Mouse (Mus musculus) bone marrow macrophage, adult 2 months (primary cell): ENCODE measurements around the gene Ftl1.

Source experiments
- CTCF ChIP-seq: IDR thresholded peaks from 2 replicates; pipeline ENCODE4 v1.5.1; 2012; ENCODE audit warnings: low read depth, mild to moderate bottlenecking, low read length, moderate library complexity
- POLR2A ChIP-seq: IDR thresholded peaks from 2 replicates; pipeline ENCODE4 v1.6.1; 2012; ENCODE audit warnings: mild to moderate bottlenecking, low read depth, low read length, borderline replicate concordance

GRCm38 (mm10) chr7:45467090-45467670 is 7.5 kb upstream of the Ftl1 start:
- TF ChIP-seq CTCF (no peak), POLR2A (no peak)
